Mouse (Mus musculus) stomach, postnatal 0 days (tissue): ENCODE data around the gene Cacng1. TPM values are rescaled to one million over a fixed set of nuclear protein-coding genes. Genes with fewer than 3 reads are reported as not detected.

Experiments used
- ATAC-seq: fragments of 200-750 bp; cut with Nextera tagmentation; 2 replicates; pipeline ENCODE4 v1.8.0; 2017; ENCODE audit not compliant: low FRiP score, low TSS enrichment
- DNase-seq: peaks from one replicate; pipeline ENCODE4 v3.0.0-alpha.2; 2016; ENCODE audit warnings: low spot score
- H3K27ac ChIP-seq: fragments of 300-500 bp; sonication (generic); replicated peaks from 2 replicates; pipeline ENCODE4 v1.5.1; 2014; ENCODE audit warnings: mild to moderate bottlenecking, control low read depth
- H3K27me3 ChIP-seq: fragments of 300-500 bp; sonication (generic); 2 replicates; pipeline ENCODE4 v1.6.1; 2014; ENCODE audit warnings: low read length; ENCODE audit not compliant: control insufficient read depth, insufficient read depth
- H3K36me3 ChIP-seq: fragments of 300-500 bp; sonication (generic); 2 replicates; pipeline ENCODE4 v1.6.1; 2014; ENCODE audit warnings: low read length, mixed read lengths; ENCODE audit not compliant: control insufficient read depth, insufficient read depth
- H3K4me1 ChIP-seq: fragments of 300-500 bp; sonication (generic); replicated peaks from 2 replicates; pipeline ENCODE4 v1.6.1; 2014; ENCODE audit warnings: antibody characterized with exemption; ENCODE audit not compliant: control insufficient read depth, insufficient read depth
- H3K4me2 ChIP-seq: fragments of 300-500 bp; sonication (generic); replicated peaks from 2 replicates; pipeline ENCODE4 v1.6.1; 2014; ENCODE audit warnings: low read depth, mild to moderate bottlenecking, control low read depth, moderate library complexity
- H3K4me3 ChIP-seq: fragments of 300-500 bp; sonication (generic); 2 replicates; pipeline ENCODE4 v1.5.1; 2014; ENCODE audit warnings: low read depth, low read length, control low read depth
- H3K9ac ChIP-seq: fragments of 300-500 bp; sonication (generic); 2 replicates; pipeline ENCODE4 v1.6.1; 2014; ENCODE audit warnings: mild to moderate bottlenecking, low read length, control low read depth, mixed read lengths
- H3K9me3 ChIP-seq: fragments of 300-500 bp; sonication (generic); 2 replicates; pipeline ENCODE4 v1.6.1; 2016; ENCODE audit warnings: low read length; ENCODE audit not compliant: control insufficient read depth
- CTCF ChIP-seq: IDR thresholded peaks from 2 replicates; pipeline ENCODE4 v1.5.1; 2016; ENCODE audit warnings: antibody characterized with exemption, low read depth, mild to moderate bottlenecking, moderate library complexity
- EP300 ChIP-seq: optimal IDR thresholded peaks from 2 replicates; pipeline ENCODE3; 2016; ENCODE audit warnings: antibody characterized with exemption
- WGBS: fragments of 180-500 bp; shearing (Covaris S2); extraction: QIAGEN DNeasy Blood & Tissue Kit; methylation state at CpG from one replicate; pipeline ENCODE4 v1.1.7; 2014; 5-methylcytosine and 5-hydroxymethylcytosine counted together
- polyA plus RNA-seq: library from polyadenylated mRNA; unstranded; fragments of >200 nt; fragmentation: Nextera tagmentation; extraction: Ambion mirVana; gene quantifications from 2 replicates; pipeline ENCODE4 v1.2.1, GENCODE M21; 2015

The Cacng1 gene
- polyA plus RNA-seq, 1 experiment from 2014 or later = 0.22 TPM

GRCm38 (mm10) chr11:107668977-107669376 lies 47.3 kb downstream of the Cacng1 start:
- H3K4me1 ChIP-seq = no peaks in the 10 kb centered on the region
- H3K36me3 ChIP-seq = peaks cover 28% of the 10 kb centered on the region
- H3K9me3 ChIP-seq = no peaks in the 10 kb centered on the region
- H3K4me3 ChIP-seq = no peak overlapping the region
- no peaks in the 10 kb centered on the region for H3K27me3 ChIP-seq
- WGBS = 60% methylated on average over 4 of the region's 4 CpGs
- no peak overlapping the region for H3K4me2 ChIP-seq
- DNase-seq = no peak
- ATAC-seq = no peak
- TF ChIP-seq EP300 = no peak
- H3K27ac ChIP-seq = no peak overlapping the region
- no peak overlapping the region for H3K9ac ChIP-seq

DNA sequence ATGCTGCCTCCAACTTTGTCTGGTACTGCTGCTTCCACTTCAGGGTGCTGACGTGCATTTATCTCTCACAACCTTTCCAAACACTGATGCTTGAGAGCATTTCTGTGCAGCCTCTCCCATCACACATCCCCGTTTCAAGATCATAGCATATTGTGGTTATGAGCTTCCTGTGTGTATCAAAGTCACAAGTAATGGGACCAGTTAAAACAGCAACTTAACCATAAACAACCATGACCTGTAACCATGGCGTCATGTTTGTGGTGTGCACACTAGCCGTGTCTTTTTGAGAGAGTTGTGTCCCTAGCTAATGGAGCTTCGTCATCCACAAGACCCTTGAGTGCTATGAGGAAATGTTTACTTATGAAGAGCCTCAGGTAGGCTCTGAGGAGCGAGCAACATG lies 48.1 kb downstream of the Cacng1 start:
- no peaks in the 10 kb centered on the region for H3K4me1 ChIP-seq
- no peak overlapping the region for H3K4me3 ChIP-seq
- no peaks in the 10 kb centered on the region for H3K27me3 ChIP-seq
- H3K9me3 ChIP-seq = no peaks in the 10 kb centered on the region
- no peak overlapping the region for H3K4me2 ChIP-seq
- H3K27ac ChIP-seq = no peak overlapping the region
- DNase-seq (no peak), ATAC-seq (no peak)
- peaks cover 31% of the 10 kb centered on the region for H3K36me3 ChIP-seq
- WGBS = 91% methylated on average over 6 of the region's 6 CpGs
- no peak for TF ChIP-seq CTCF
- TF ChIP-seq EP300 = no peak
- H3K9ac ChIP-seq = no peak overlapping the region

- ATAC-seq = no peak
- H3K9ac ChIP-seq = no peak overlapping the region
- H3K4me1 ChIP-seq = no peaks in the 10 kb centered on the region
- H3K4me3 ChIP-seq = no peak overlapping the region
- no peak for DNase-seq
- no peak overlapping the region for H3K27ac ChIP-seq
- TF ChIP-seq CTCF = no peak
- no peak for TF ChIP-seq EP300
- H3K9me3 ChIP-seq = no peaks in the 10 kb centered on the region
- WGBS = 86% methylated on average over 2 of the region's 2 CpGs
- no peak overlapping the region for H3K4me2 ChIP-seq
- H3K36me3 ChIP-seq = peaks cover 31% of the 10 kb centered on the region
- H3K27me3 ChIP-seq = no peaks in the 10 kb centered on the region
Observed at GRCm38 (mm10) chr11:107667542-107667941, 48.8 kb downstream of the Cacng1 start.

GRCm38 (mm10) chr11:107662666-107663065 lies 53.7 kb downstream of the Cacng1 start:
- H3K27ac ChIP-seq = no peak overlapping the region
- H3K4me2 ChIP-seq = no peak overlapping the region
- no peak for ATAC-seq
- H3K9ac ChIP-seq = no peak overlapping the region
- TF ChIP-seq EP300 = no peak
- no peak for TF ChIP-seq CTCF
- 91% methylated on average over 5 of the region's 5 CpGs for WGBS
- H3K4me1 ChIP-seq = no peaks in the 10 kb centered on the region
- no peaks in the 10 kb centered on the region for H3K9me3 ChIP-seq
- no peak overlapping the region for H3K4me3 ChIP-seq
- no peaks in the 10 kb centered on the region for H3K27me3 ChIP-seq
- H3K36me3 ChIP-seq = peaks cover 22% of the 10 kb centered on the region
- no peak for DNase-seq

DNA sequence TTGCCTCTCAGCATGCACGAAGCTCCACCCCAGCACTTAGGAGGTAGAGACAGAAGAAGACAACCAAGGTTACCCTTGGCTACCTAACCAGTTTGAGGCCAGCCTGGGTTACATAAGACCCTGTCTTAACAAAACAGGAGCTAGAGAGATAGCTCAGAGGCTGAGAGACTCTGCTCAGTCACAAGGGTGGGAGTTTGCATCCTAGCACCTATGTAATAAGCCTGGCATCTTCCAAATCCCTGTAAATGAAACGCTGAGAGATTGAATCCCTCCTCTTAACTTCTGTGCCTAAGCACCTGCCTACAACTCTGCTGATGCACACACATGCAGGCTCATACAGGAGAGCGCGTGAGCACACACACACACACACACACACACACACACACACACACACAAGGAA lies 55.9 kb downstream of the Cacng1 start:
- 94% methylated on average over 4 of the region's 4 CpGs for WGBS
- Histone ChIP-seq H3K36me3 (peaks cover 23% of the 10 kb centered on the region), H3K4me1 (no peaks in the 10 kb centered on the region), H3K4me2 (no peak overlapping the region), H3K27me3 (no peaks in the 10 kb centered on the region), H3K27ac (no peak overlapping the region), H3K9me3 (no peaks in the 10 kb centered on the region), H3K4me3 (no peak overlapping the region), H3K9ac (no peak overlapping the region)
- ATAC-seq (no peak), DNase-seq (no peak)
- TF ChIP-seq CTCF (no peak), EP300 (no peak)

- TF ChIP-seq CTCF (no peak), EP300 (no peak)
- 88% methylated on average over 5 of the region's 5 CpGs for WGBS
- no peak overlapping the region for H3K4me3 ChIP-seq
- DNase-seq (no peak), ATAC-seq (no peak)
- no peaks in the 10 kb centered on the region for H3K9me3 ChIP-seq
- peaks cover 13% of the 10 kb centered on the region for H3K36me3 ChIP-seq
- H3K9ac ChIP-seq = no peak overlapping the region
- H3K4me1 ChIP-seq = no peaks in the 10 kb centered on the region
- H3K27ac ChIP-seq = no peak overlapping the region
- no peak overlapping the region for H3K4me2 ChIP-seq
- no peaks in the 10 kb centered on the region for H3K27me3 ChIP-seq
Observed at GRCm38 (mm10) chr11:107657117-107657516, 59.2 kb downstream of the Cacng1 start.
